Mouse (Mus musculus): ENCODE data around the gene Cryz. TPM values are rescaled to one million over a fixed set of nuclear protein-coding genes. Genes with fewer than 3 reads are reported as not detected.

The Cryz gene
- polyA plus RNA-seq, 1 experiment = 4.5 TPM

GRCm38 (mm10) chr3:154668485-154668884 is 72.0 kb downstream of the Cryz start:
- 71% methylated on average over 3 of the region's 3 CpGs for WGBS
- Histone ChIP-seq H3K4me1 (ENCODE audit: control insufficient read depth, insufficient read depth, low read length) (no peaks in the 10 kb centered on the region), H3K4me3 (replicated peaks; ENCODE audit: control insufficient read depth, low read depth, low read length) (no peak overlapping the region), H3K27ac (ENCODE audit: control insufficient read depth, insufficient read depth, low read depth, low read length, poor library complexity) (no peak overlapping the region)
- TF ChIP-seq CTCF (IDR thresholded peaks at IDR 0.05; ENCODE audit: control insufficient read depth, insufficient read depth, low read length) (no peak), POLR2A (IDR thresholded peaks at IDR 0.05; ENCODE audit: borderline replicate concordance, control insufficient read depth, low read depth, low read length) (no peak)

- whole genome bisulfite sequencing = 70% methylated on average over 6 of the region's 6 CpGs
- Histone ChIP-seq H3K4me1 (ENCODE audit: control insufficient read depth, insufficient read depth, low read length) (no peaks in the 10 kb centered on the region), H3K4me3 (replicated peaks; ENCODE audit: control insufficient read depth, low read depth, low read length) (no peak overlapping the region), H3K27ac (ENCODE audit: control insufficient read depth, insufficient read depth, low read depth, low read length, poor library complexity) (no peak overlapping the region)
- TF ChIP-seq CTCF (IDR thresholded peaks at IDR 0.05; ENCODE audit: control insufficient read depth, insufficient read depth, low read length) (no peak), POLR2A (IDR thresholded peaks at IDR 0.05; ENCODE audit: borderline replicate concordance, control insufficient read depth, low read depth, low read length) (no peak)
Observed at GRCm38 (mm10) chr3:154670584-154670983, 74.1 kb downstream of the Cryz start.

- WGBS = 54% methylated on average over 5 of the region's 5 CpGs
- Histone ChIP-seq H3K4me3 (replicated peaks; ENCODE audit: control insufficient read depth, low read depth, low read length) (no peak overlapping the region), H3K4me1 (ENCODE audit: control insufficient read depth, insufficient read depth, low read length) (no peaks in the 10 kb centered on the region), H3K27ac (ENCODE audit: control insufficient read depth, insufficient read depth, low read depth, low read length, poor library complexity) (no peak overlapping the region)
- TF ChIP-seq CTCF (IDR thresholded peaks at IDR 0.05; ENCODE audit: control insufficient read depth, insufficient read depth, low read length) (no peak), POLR2A (IDR thresholded peaks at IDR 0.05; ENCODE audit: borderline replicate concordance, control insufficient read depth, low read depth, low read length) (no peak)
Observed at GRCm38 (mm10) chr3:154671013-154671412, 74.5 kb downstream of the Cryz start.

Other genes with a start within 250 kb of the Cryz start
- 1.1 and 1.4 TPM in 2 replicates for gene Tyw3, start 393 bp downstream of the Cryz start, polyA plus RNA-seq (2011; ENCODE audit: insufficient read depth, insufficient read length, low replicate concordance, missing spikeins)
- not detected in 2 replicates for gene Erich3, start 67.1 kb downstream of the Cryz start, polyA plus RNA-seq (2011; ENCODE audit: insufficient read depth, insufficient read length, low replicate concordance, missing spikeins)

All from bone marrow, adult 2 months (tissue).